Mouse (Mus musculus) kidney, adult 2 months (tissue): ENCODE results near the gene Pbx3. TPM values are rescaled to one million over a fixed set of nuclear protein-coding genes. Genes with fewer than 3 reads are reported as not detected.

ENCODE experiments used
- DNase-seq: peaks from one replicate; pipeline ENCODE4 v3.0.0; 2021
- H3K27ac ChIP-seq: fragments of 200-500 bp; 2 replicates; pipeline ENCODE4 v1.5.1; 2012; ENCODE audit warnings: low read depth, low read length, control low read depth, inconsistent platforms; ENCODE audit not compliant: insufficient read depth
- H3K27me3 ChIP-seq: fragments of 200-500 bp; replicated peaks from 2 replicates; pipeline ENCODE4 v1.6.1; 2012; ENCODE audit warnings: mild to moderate bottlenecking, moderate library complexity, low read length, inconsistent platforms; ENCODE audit not compliant: control insufficient read depth, insufficient read depth
- H3K36me3 ChIP-seq: fragments of 200-500 bp; 2 replicates; pipeline ENCODE4 v1.6.1; 2012; ENCODE audit warnings: mild to moderate bottlenecking, moderate library complexity, low read length, inconsistent platforms; ENCODE audit not compliant: control insufficient read depth, insufficient read depth
- H3K4me1 ChIP-seq: fragments of 200-500 bp; 2 replicates; pipeline ENCODE4 v1.6.1; 2011; ENCODE audit warnings: low read length; ENCODE audit not compliant: control insufficient read depth, insufficient read depth
- H3K4me3 ChIP-seq: fragments of 200-500 bp; 2 replicates; pipeline ENCODE4 v1.5.1; 2011; ENCODE audit warnings: mild to moderate bottlenecking, low read depth, low read length, control low read depth; ENCODE audit not compliant: insufficient read depth
- CTCF ChIP-seq: fragments of 200-500 bp; conservative IDR thresholded peaks from 2 replicates; pipeline ENCODE4 v1.5.1; 2011; ENCODE audit warnings: low read depth, mild to moderate bottlenecking, control low read depth, low read length, moderate library complexity, mixed read lengths; ENCODE audit not compliant: insufficient read depth, insufficient read length
- POLR2A ChIP-seq: fragments of 200-500 bp; IDR thresholded peaks from one replicate; pipeline ENCODE4 v1.6.1; 2011; ENCODE audit warnings: low read depth, low read length, control low read depth
- WGBS: fragments of 180-500 bp; shearing (Covaris S2); methylation state at CpG from one replicate; pipeline ENCODE4 v1.1.7; 2018; 5-methylcytosine and 5-hydroxymethylcytosine counted together
- polyA plus RNA-seq: library from polyadenylated mRNA; depleted of rRNA; stranded (reverse); fragments of >200 nt; gene quantifications from 2 replicates; pipeline ENCODE4 v1.2.3, GENCODE M21; 2012

The Pbx3 gene
- polyA plus RNA-seq, 1 experiment: 5.6 TPM

GRCm38 (mm10) chr2:34193870-34194820 lies 178.8 kb downstream of the Pbx3 start:
- Histone ChIP-seq H3K27ac (no peak overlapping the region), H3K4me1 (no peaks in the 10 kb centered on the region), H3K4me3 (no peak overlapping the region), H3K36me3 (no peaks in the 10 kb centered on the region), H3K27me3 (no peaks in the 10 kb centered on the region)
- no peak for TF ChIP-seq POLR2A
- no peak for TF ChIP-seq CTCF
- 81% methylated on average over 8 of the region's 8 CpGs for WGBS
- no peak for DNase-seq

GRCm38 (mm10) chr2:34193276-34193675 lies 179.7 kb downstream of the Pbx3 start:
- no peak overlapping the region for H3K4me3 ChIP-seq
- no peaks in the 10 kb centered on the region for H3K36me3 ChIP-seq
- TF ChIP-seq POLR2A: no peak
- DNase-seq: no peak
- no peaks in the 10 kb centered on the region for H3K27me3 ChIP-seq
- H3K27ac ChIP-seq: no peak overlapping the region
- 83% methylated on average over 5 of the region's 5 CpGs for WGBS
- no peaks in the 10 kb centered on the region for H3K4me1 ChIP-seq

GRCm38 (mm10) chr2:34187366-34187765 lies 185.6 kb downstream of the Pbx3 start:
- TF ChIP-seq CTCF: no peak
- DNase-seq: no peak
- Histone ChIP-seq H3K36me3 (no peaks in the 10 kb centered on the region), H3K4me1 (no peaks in the 10 kb centered on the region), H3K4me3 (no peak overlapping the region), H3K27me3 (no peaks in the 10 kb centered on the region), H3K27ac (no peak overlapping the region)
- WGBS: 75% methylated on average over 2 of the region's 2 CpGs

GRCm38 (mm10) chr2:34181600-34181999 lies 191.3 kb downstream of the Pbx3 start:
- no peaks in the 10 kb centered on the region for H3K36me3 ChIP-seq
- no peak overlapping the region for H3K27ac ChIP-seq
- TF ChIP-seq CTCF: no peak
- no peak for TF ChIP-seq POLR2A
- no peak overlapping the region for H3K4me3 ChIP-seq
- H3K4me1 ChIP-seq: no peaks in the 10 kb centered on the region
- no peak for DNase-seq
- H3K27me3 ChIP-seq: no peaks in the 10 kb centered on the region
- 72% methylated on average over 1 of the region's 1 CpGs for WGBS

- no peak overlapping the region for H3K4me3 ChIP-seq
- H3K4me1 ChIP-seq: no peaks in the 10 kb centered on the region
- no peaks in the 10 kb centered on the region for H3K27me3 ChIP-seq
- H3K36me3 ChIP-seq: no peaks in the 10 kb centered on the region
- 87% methylated on average over 1 of the region's 1 CpGs for WGBS
- DNase-seq: no peak
- H3K27ac ChIP-seq: no peak overlapping the region
- TF ChIP-seq POLR2A (no peak), CTCF (no peak)
Measured at GRCm38 (mm10) chr2:34179299-34179698, 193.6 kb downstream of the Pbx3 start.

GRCm38 (mm10) chr2:34178653-34179052 lies 194.3 kb downstream of the Pbx3 start:
- no peak for DNase-seq
- no peaks in the 10 kb centered on the region for H3K27me3 ChIP-seq
- H3K36me3 ChIP-seq: no peaks in the 10 kb centered on the region
- H3K4me3 ChIP-seq: no peak overlapping the region
- no peak overlapping the region for H3K27ac ChIP-seq
- TF ChIP-seq POLR2A: no peak
- no peaks in the 10 kb centered on the region for H3K4me1 ChIP-seq

- Histone ChIP-seq H3K27ac (no peak overlapping the region), H3K4me1 (no peaks in the 10 kb centered on the region), H3K4me3 (no peak overlapping the region), H3K36me3 (no peaks in the 10 kb centered on the region), H3K27me3 (no peaks in the 10 kb centered on the region)
- DNase-seq: no peak
- WGBS: 89% methylated on average over 2 of the region's 2 CpGs
- TF ChIP-seq POLR2A (no peak), CTCF (no peak)
Measured at GRCm38 (mm10) chr2:34170424-34170823, 202.5 kb downstream of the Pbx3 start.

- TF ChIP-seq POLR2A: no peak
- TF ChIP-seq CTCF: no peak
- H3K4me1 ChIP-seq: no peaks in the 10 kb centered on the region
- 91% methylated on average over 2 of the region's 2 CpGs for WGBS
- H3K4me3 ChIP-seq: no peak overlapping the region
- no peak for DNase-seq
- no peaks in the 10 kb centered on the region for H3K27me3 ChIP-seq
- H3K36me3 ChIP-seq: no peaks in the 10 kb centered on the region
- no peak overlapping the region for H3K27ac ChIP-seq
Measured at GRCm38 (mm10) chr2:34169626-34170025, 203.3 kb downstream of the Pbx3 start.
